Mouse (Mus musculus) forebrain, postnatal 0 days (tissue): ENCODE data around the gene Leng8. TPM values are rescaled to one million over a fixed set of nuclear protein-coding genes. Genes with fewer than 3 reads are reported as not detected.
A peak's percentile ranks its signal among the peaks of the same experiment; 100 is the strongest.

ENCODE experiments used
- ATAC-seq: fragments of 200-750 bp; cut with Nextera tagmentation; 2 replicates; pipeline ENCODE4 v1.8.0; 2017; ENCODE audit warnings: mild to moderate bottlenecking, moderate library complexity
- DNase-seq: peaks from one replicate; pipeline ENCODE4 v3.0.0-alpha.2; 2015
- H3K27ac ChIP-seq: fragments of 300-500 bp; sonication (generic); 2 replicates; pipeline ENCODE4 v1.5.1; 2014; ENCODE audit warnings: low read depth, mild to moderate bottlenecking, antibody characterized with exemption, low read length, moderate library complexity, mixed read lengths
- H3K27me3 ChIP-seq: fragments of 300-500 bp; sonication (generic); 2 replicates; pipeline ENCODE4 v1.6.1; 2014; ENCODE audit warnings: mild to moderate bottlenecking, low read length, mixed read lengths; ENCODE audit not compliant: insufficient read depth
- H3K36me3 ChIP-seq: fragments of 300-500 bp; sonication (generic); 2 replicates; pipeline ENCODE4 v1.6.1; 2014; ENCODE audit warnings: mild to moderate bottlenecking, moderate library complexity; ENCODE audit not compliant: insufficient read depth
- H3K4me1 ChIP-seq: fragments of 300-500 bp; sonication (generic); 2 replicates; pipeline ENCODE4 v1.6.1; 2014; ENCODE audit warnings: antibody characterized with exemption; ENCODE audit not compliant: insufficient read depth
- H3K4me2 ChIP-seq: fragments of 300-500 bp; sonication (generic); 2 replicates; pipeline ENCODE4 v1.6.1; 2014; ENCODE audit warnings: low read depth, mild to moderate bottlenecking, moderate library complexity
- H3K4me3 ChIP-seq: fragments of 300-500 bp; sonication (generic); 2 replicates; pipeline ENCODE4 v1.5.1; 2014; ENCODE audit warnings: low read depth, low read length, mixed read lengths
- H3K9ac ChIP-seq: fragments of 300-500 bp; sonication (generic); 2 replicates; pipeline ENCODE4 v1.6.1; 2014; ENCODE audit warnings: mild to moderate bottlenecking
- H3K9me3 ChIP-seq: fragments of 300-500 bp; sonication (generic); 2 replicates; pipeline ENCODE4 v1.6.1; 2016; ENCODE audit warnings: low read length
- CTCF ChIP-seq: sonication (generic); IDR thresholded peaks from 2 replicates; pipeline ENCODE4 v1.5.1; 2016; ENCODE audit warnings: antibody characterized with exemption, control low read depth, low read depth
- WGBS: fragments of 180-500 bp; shearing (Covaris S2); extraction: QIAGEN DNeasy Blood & Tissue Kit; methylation state at CpG from one replicate; pipeline ENCODE4 v1.1.7; 2014; 5-methylcytosine and 5-hydroxymethylcytosine counted together
- polyA plus RNA-seq: library from polyadenylated mRNA; unstranded; fragments of >200 nt; fragmentation: Nextera tagmentation; extraction: Ambion mirVana; gene quantifications from 2 replicates; pipeline ENCODE4 v1.2.1, GENCODE M21; 2015
- total RNA-seq: library from RNA; depleted of rRNA; stranded (reverse); fragments of >200 nt; gene quantifications from 2 replicates; pipeline ENCODE4 v1.2.3, GENCODE M21; 2014; rRNA removed

Leng8 gene
- 124 and 174 TPM in 2 replicates for total RNA-seq
- polyA plus RNA-seq: 20.5 and 35.8 TPM in 2 replicates

DNA sequence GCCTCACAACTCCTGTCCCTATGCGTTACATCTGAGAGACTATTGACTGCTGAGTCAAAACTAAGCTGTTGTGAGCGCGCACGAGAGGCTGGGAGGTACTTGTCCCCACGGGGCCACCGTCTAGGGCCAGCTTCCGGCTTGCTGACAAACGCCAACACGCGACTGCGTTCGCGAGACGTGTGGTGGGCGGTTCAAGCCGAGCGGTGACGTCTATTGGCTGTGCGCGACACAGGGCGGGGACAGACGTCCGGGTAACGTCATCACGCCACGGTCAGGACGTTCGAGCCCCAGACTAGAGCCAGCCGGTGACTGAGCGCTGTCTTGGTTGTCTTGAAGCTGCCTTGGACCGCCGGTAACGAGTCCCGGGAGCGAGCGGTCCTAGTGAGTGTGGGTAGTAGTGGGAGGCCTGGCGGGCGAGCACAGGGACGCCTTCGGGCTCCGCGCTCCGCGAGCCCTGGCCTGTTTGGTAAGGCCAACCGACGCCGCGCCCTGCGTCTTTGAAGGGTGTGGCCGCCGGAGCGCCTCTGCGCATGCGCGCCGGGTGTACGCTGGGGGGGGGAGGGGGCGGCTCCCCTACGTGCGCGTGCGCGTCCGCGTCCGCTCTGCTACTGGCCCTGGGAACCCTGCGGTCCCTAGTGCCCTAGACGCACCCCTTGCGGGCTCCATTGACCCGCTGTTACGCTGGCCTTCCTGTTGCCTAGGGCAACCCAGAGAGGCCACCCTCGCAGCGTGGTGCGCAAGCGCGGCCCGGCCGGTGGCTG is at the start of gene Leng8:
Gene Leng8, plus strand, starts transcription at position 269 of the 761 bp plus-strand sequence.
- ATAC-seq: peak; percentile 98
- Histone ChIP-seq H3K27ac (peak within 1 kb of the TSS; percentile 98), H3K27me3 (no peaks in the 10 kb centered on the region), H3K36me3 (peaks cover 56% of the 10 kb centered on the region), H3K4me2 (peak within 1 kb of the TSS; percentile 75), H3K9ac (peak within 1 kb of the TSS; percentile 92), H3K9me3 (no peaks in the 10 kb centered on the region), H3K4me1 (peaks cover 9% of the 10 kb centered on the region; the same call in 1 of the 2 replicates), H3K4me3 (peak within 1 kb of the TSS; percentile 82)
- WGBS: 3% methylated on average over 77 of the region's 78 CpGs
- TF ChIP-seq CTCF: no peak; the same call in 1 of the 2 replicates
- DNase-seq: peak; percentile 100

DNA sequence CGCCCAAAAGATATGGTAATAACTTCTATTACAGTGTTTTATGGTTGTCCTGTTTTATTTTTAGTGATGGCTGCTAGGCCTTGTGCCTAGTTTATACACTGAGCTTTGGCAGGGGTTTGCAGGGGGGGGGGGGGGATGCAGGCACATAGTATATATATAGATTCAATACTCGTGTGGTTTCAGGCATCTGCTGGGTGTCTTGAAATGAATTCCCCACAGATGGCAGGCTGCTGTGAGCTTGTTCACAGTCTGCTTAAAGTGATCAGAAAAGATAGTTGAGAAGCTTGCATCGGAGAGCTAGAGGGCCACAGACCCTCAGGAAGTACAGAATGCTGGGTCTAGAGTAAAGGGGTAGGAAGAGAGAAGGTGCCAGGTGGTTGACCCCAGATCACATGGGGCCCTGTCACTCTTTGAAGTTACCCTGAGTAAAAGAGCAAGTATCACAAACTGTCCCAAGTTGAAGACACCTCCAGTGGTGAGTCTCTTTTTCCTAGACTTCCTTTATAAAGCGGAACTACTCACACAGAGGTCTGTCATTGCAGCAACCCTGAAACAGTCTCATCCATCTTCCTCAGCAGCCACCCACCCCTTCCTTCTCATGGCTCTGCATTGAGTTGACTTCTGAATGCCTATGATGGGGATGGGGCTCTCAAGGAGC is 49.5 kb upstream of the Leng8 start:
- 82% methylated on average over 4 of the region's 4 CpGs for whole genome bisulfite sequencing
- Histone ChIP-seq H3K27me3 (no peaks in the 10 kb centered on the region), H3K36me3 (no peaks in the 10 kb centered on the region), H3K9me3 (no peaks in the 10 kb centered on the region), H3K4me3 (no peak overlapping the region), H3K27ac (no peak overlapping the region), H3K4me1 (no peaks in the 10 kb centered on the region), H3K4me2 (no peak overlapping the region), H3K9ac (no peak overlapping the region)
- ATAC-seq: peak; percentile 85
- DNase-seq: peak; percentile 46
- TF ChIP-seq CTCF: no peak

DNA sequence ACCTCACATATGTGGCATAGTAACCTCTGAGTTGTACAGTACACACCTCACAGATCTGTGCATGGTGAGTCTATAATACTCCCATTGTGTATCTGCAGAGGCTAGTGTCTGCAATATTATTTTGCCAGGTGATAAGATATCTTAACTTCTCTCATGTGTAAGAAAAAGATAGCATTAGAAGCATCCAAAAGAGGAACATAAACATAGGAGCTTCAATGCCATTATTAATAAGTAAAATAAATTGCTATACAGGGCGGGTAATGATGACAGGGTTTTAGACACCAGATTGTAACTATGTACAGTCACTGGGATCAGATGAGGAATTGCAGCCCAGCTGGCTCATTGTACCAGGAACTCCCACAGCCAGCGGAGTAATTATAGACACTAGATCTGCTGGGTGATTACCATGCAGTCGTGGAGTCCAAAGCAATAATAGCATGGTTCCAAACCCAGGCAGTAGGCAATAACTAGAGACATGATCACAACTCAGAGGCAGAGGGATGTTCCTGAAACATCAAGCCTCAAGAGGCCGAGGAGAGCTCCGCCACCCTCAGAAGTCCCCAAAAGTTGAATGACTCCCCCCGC is 48.9 kb upstream of the Leng8 start:
- H3K4me3 ChIP-seq: no peak overlapping the region
- H3K4me2 ChIP-seq: no peak overlapping the region
- no peaks in the 10 kb centered on the region for H3K4me1 ChIP-seq
- H3K27ac ChIP-seq: no peak overlapping the region
- DNase-seq (peak; percentile 18), ATAC-seq (peak; percentile 32; the same call in 1 of the 2 replicates)
- TF ChIP-seq CTCF: no peak
- H3K27me3 ChIP-seq: no peaks in the 10 kb centered on the region
- no peak overlapping the region for H3K9ac ChIP-seq
- 71% methylated on average over 6 of the region's 6 CpGs for WGBS
- H3K9me3 ChIP-seq: no peaks in the 10 kb centered on the region
- H3K36me3 ChIP-seq: no peaks in the 10 kb centered on the region

DNA sequence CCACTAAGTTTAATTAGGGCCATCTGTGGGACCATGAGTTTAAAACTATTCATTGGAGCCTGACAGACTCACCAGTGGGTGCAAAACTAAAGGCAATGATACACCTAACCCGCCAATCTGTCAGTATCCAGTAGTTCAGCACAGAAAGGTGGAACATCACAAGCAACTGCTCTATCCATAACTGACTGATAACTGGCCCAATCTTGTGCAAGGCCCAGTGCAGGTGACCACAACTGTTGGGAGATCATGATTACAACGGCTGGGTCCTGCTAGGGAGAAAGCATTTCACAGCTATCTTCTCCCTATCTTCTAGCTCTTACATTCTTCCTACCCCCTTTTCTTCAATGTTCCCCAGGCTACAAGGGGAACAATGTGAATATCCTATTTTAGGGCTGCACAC is 48.2 kb upstream of the Leng8 start:
- DNase-seq: no peak
- WGBS: 87% methylated on average over 2 of the region's 2 CpGs
- Histone ChIP-seq H3K4me2 (no peak overlapping the region), H3K4me1 (no peaks in the 10 kb centered on the region), H3K9ac (no peak overlapping the region), H3K27ac (no peak overlapping the region), H3K27me3 (no peaks in the 10 kb centered on the region), H3K36me3 (no peaks in the 10 kb centered on the region), H3K9me3 (no peaks in the 10 kb centered on the region), H3K4me3 (no peak overlapping the region)
- TF ChIP-seq CTCF: no peak
- ATAC-seq: no peak

DNA sequence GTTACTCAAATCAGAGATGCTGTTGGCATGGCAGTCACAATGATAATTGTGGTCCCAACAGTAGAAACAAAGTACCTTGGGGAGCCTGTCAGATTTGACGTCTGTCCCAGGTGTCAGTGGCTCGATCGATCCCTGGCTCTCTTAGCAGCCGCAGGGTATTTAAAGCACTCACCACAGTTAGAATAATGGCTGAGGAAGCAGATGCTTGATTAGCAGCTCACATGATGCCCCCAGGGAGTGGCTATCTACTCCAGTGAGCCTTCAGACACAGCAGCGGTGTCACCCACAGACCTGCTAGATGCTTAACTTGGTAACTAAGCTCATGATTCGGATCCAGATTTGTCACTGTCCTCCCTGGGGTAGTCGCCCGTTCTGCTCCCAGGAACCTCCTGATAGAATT is 45.7 kb upstream of the Leng8 start:
- WGBS: 61% methylated on average over 8 of the region's 8 CpGs
- no peak overlapping the region for H3K4me2 ChIP-seq
- no peak overlapping the region for H3K9ac ChIP-seq

DNA sequence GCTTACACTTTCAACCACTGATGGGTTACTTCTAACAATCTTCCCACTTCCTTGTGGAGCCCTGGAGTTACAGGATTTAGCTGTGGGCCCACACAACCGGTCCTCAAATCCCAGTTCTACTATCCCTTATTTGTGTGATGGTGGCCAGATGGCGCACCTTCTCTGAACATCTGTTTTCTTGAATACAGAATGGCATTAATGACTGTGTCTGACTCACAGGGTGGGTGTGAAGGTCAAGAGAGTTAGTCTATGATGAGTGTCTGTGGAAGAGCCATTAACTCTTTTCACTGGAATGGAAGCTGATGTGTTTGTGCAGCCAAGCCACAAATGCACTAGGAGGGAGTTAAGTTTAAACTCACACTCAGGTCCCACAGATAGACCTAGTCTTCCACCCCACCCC is 38.5 kb upstream of the Leng8 start:
- no peak for TF ChIP-seq CTCF
- Histone ChIP-seq H3K9me3 (no peaks in the 10 kb centered on the region), H3K9ac (no peak overlapping the region), H3K4me3 (no peak overlapping the region), H3K27ac (no peak overlapping the region), H3K4me1 (no peaks in the 10 kb centered on the region), H3K36me3 (no peaks in the 10 kb centered on the region), H3K27me3 (no peaks in the 10 kb centered on the region), H3K4me2 (no peak overlapping the region)
- ATAC-seq (no peak), DNase-seq (no peak)
- WGBS: 82% methylated on average over 2 of the region's 2 CpGs

More for the DNA sequence above, 45.7 kb upstream of the Leng8 start:
- Histone ChIP-seq H3K4me3 (no peak overlapping the region), H3K27ac (no peak overlapping the region), H3K36me3 (no peaks in the 10 kb centered on the region), H3K27me3 (no peaks in the 10 kb centered on the region), H3K9me3 (no peaks in the 10 kb centered on the region), H3K4me1 (no peaks in the 10 kb centered on the region)
- no peak for DNase-seq
- no peak for ATAC-seq
- TF ChIP-seq CTCF: no peak

DNA sequence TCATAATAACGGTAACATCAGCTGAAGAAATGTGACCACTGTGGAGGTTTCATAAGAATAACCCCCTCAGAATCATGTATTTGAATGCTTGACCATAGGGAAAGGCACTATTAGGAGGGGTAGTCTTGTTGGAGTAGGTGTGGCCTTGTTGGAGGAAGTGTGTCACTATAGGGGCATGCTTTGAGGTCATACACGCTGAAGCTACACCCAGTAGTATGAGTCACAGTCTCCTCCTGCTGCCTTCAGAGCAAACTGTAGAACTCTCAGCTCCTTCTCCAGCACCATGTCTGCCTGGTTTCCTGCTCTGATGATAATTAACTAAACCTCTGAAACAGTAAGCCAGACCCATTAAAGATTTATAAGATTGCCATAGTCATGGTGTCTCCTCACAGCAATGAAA is 38.0 kb upstream of the Leng8 start:
- Histone ChIP-seq H3K9me3 (no peaks in the 10 kb centered on the region), H3K36me3 (no peaks in the 10 kb centered on the region), H3K4me3 (no peak overlapping the region), H3K27me3 (no peaks in the 10 kb centered on the region), H3K9ac (no peak overlapping the region), H3K4me1 (no peaks in the 10 kb centered on the region), H3K4me2 (no peak overlapping the region), H3K27ac (no peak overlapping the region)
- no peak for TF ChIP-seq CTCF
- ATAC-seq: no peak
- WGBS: 83% methylated on average over 2 of the region's 2 CpGs
- DNase-seq: no peak
